Mouse (Mus musculus) embryonic facial prominence, embryonic 14.5 days (tissue): ENCODE measurements around the gene Abcc9. TPM values are rescaled to one million over a fixed set of nuclear protein-coding genes. Genes with fewer than 3 reads are reported as not detected.

Experiments used
- ATAC-seq: fragments of 200-750 bp; cut with Nextera tagmentation; 2 replicates; pipeline ENCODE4 v1.8.0; 2017; ENCODE audit warnings: low read depth, moderate number of reproducible peaks, moderate TSS enrichment
- DNase-seq: peaks from one replicate; pipeline ENCODE4 v3.0.0-alpha.2; 2015; ENCODE audit warnings: low spot score
- H3K27ac ChIP-seq: fragments of 300-500 bp; sonication (generic); replicated peaks from 2 replicates; pipeline ENCODE4 v1.5.1; 2014; ENCODE audit warnings: low read depth, mild to moderate bottlenecking, low read length, moderate library complexity
- H3K27me3 ChIP-seq: fragments of 300-500 bp; sonication (generic); replicated peaks from 2 replicates; pipeline ENCODE4 v1.6.1; 2014; ENCODE audit warnings: low read length; ENCODE audit not compliant: control insufficient read depth, insufficient read depth
- H3K36me3 ChIP-seq: fragments of 300-500 bp; sonication (generic); 2 replicates; pipeline ENCODE4 v1.6.1; 2014; ENCODE audit warnings: low read length, mixed read lengths; ENCODE audit not compliant: control insufficient read depth, insufficient read depth
- H3K4me1 ChIP-seq: fragments of 300-500 bp; sonication (generic); 2 replicates; pipeline ENCODE4 v1.6.1; 2014; ENCODE audit warnings: antibody characterized with exemption, low read length; ENCODE audit not compliant: control insufficient read depth, insufficient read depth
- H3K4me2 ChIP-seq: fragments of 300-500 bp; sonication (generic); 2 replicates; pipeline ENCODE4 v1.6.1; 2014; ENCODE audit warnings: low read depth, mild to moderate bottlenecking, low read length, moderate library complexity, mixed read lengths
- H3K4me3 ChIP-seq: fragments of 300-500 bp; sonication (generic); 2 replicates; pipeline ENCODE4 v1.5.1; 2014; ENCODE audit warnings: low read depth, mild to moderate bottlenecking, low read length
- H3K9ac ChIP-seq: fragments of 300-500 bp; sonication (generic); 2 replicates; pipeline ENCODE4 v1.6.1; 2014; ENCODE audit warnings: low read depth, mild to moderate bottlenecking, low read length, moderate library complexity, mixed read lengths
- H3K9me3 ChIP-seq: fragments of 300-500 bp; sonication (generic); 2 replicates; pipeline ENCODE4 v1.6.1; 2016; ENCODE audit warnings: low read length; ENCODE audit not compliant: control insufficient read depth
- WGBS: fragments of 180-500 bp; shearing (Covaris S2); extraction: QIAGEN DNeasy Blood & Tissue Kit; methylation state at CpG from one replicate; pipeline ENCODE4 v1.1.7; 2014; 5-methylcytosine and 5-hydroxymethylcytosine counted together
- polyA plus RNA-seq: library from polyadenylated mRNA; unstranded; fragments of >200 nt; fragmentation: Nextera tagmentation; extraction: Ambion mirVana; gene quantifications from 2 replicates; pipeline ENCODE4 v1.2.1, GENCODE M21; 2014

Abcc9 gene
- polyA plus RNA-seq, 1 experiment from 2014 or later: 7.7 TPM

GRCm38 (mm10) chr6:142558772-142559679, 143.1 kb downstream of the Abcc9 start:
- no peaks in the 10 kb centered on the region for H3K36me3 ChIP-seq
- 74% methylated on average over 10 of the region's 10 CpGs for WGBS
- H3K27me3 ChIP-seq: no peaks in the 10 kb centered on the region
- no peaks in the 10 kb centered on the region for H3K9me3 ChIP-seq
- no peak overlapping the region for H3K9ac ChIP-seq
- H3K4me1 ChIP-seq: no peaks in the 10 kb centered on the region
- no peak for DNase-seq
- no peak overlapping the region for H3K4me3 ChIP-seq
- H3K4me2 ChIP-seq: no peak overlapping the region
- H3K27ac ChIP-seq: no peak overlapping the region
- no peak for ATAC-seq

- Histone ChIP-seq H3K4me2 (no peak overlapping the region), H3K27ac (no peak overlapping the region), H3K4me1 (no peaks in the 10 kb centered on the region), H3K27me3 (no peaks in the 10 kb centered on the region), H3K36me3 (no peaks in the 10 kb centered on the region), H3K4me3 (no peak overlapping the region), H3K9me3 (no peaks in the 10 kb centered on the region), H3K9ac (no peak overlapping the region)
- ATAC-seq: no peak
- WGBS: 79% methylated on average over 10 of the region's 10 CpGs
- no peak for DNase-seq
Measured at GRCm38 (mm10) chr6:142558076-142558475, 144.0 kb downstream of the Abcc9 start.

GRCm38 (mm10) chr6:142555988-142556387, 146.1 kb downstream of the Abcc9 start:
- Histone ChIP-seq H3K27me3 (no peaks in the 10 kb centered on the region), H3K9me3 (no peaks in the 10 kb centered on the region), H3K27ac (no peak overlapping the region), H3K36me3 (no peaks in the 10 kb centered on the region), H3K4me2 (no peak overlapping the region), H3K4me3 (no peak overlapping the region), H3K9ac (no peak overlapping the region), H3K4me1 (no peaks in the 10 kb centered on the region)
- 60% methylated on average over 1 of the region's 1 CpGs for WGBS
- DNase-seq: no peak
- ATAC-seq: no peak

- WGBS: 80% methylated on average over 4 of the region's 4 CpGs
- ATAC-seq (no peak), DNase-seq (no peak)
- no peak overlapping the region for H3K4me2 ChIP-seq
- no peaks in the 10 kb centered on the region for H3K27me3 ChIP-seq
- no peak overlapping the region for H3K27ac ChIP-seq
- H3K4me3 ChIP-seq: no peak overlapping the region
- no peak overlapping the region for H3K9ac ChIP-seq
- no peaks in the 10 kb centered on the region for H3K9me3 ChIP-seq
- no peaks in the 10 kb centered on the region for H3K4me1 ChIP-seq
- H3K36me3 ChIP-seq: no peaks in the 10 kb centered on the region
Measured at GRCm38 (mm10) chr6:142551482-142551881, 150.6 kb downstream of the Abcc9 start.

- no peak overlapping the region for H3K27ac ChIP-seq
- no peak for ATAC-seq
- H3K4me2 ChIP-seq: no peak overlapping the region
- DNase-seq: peak; percentile 23
- 48% methylated on average over 4 of the region's 4 CpGs for WGBS
- no peak overlapping the region for H3K9ac ChIP-seq
- no peak overlapping the region for H3K4me3 ChIP-seq
- H3K9me3 ChIP-seq: no peaks in the 10 kb centered on the region
- no peaks in the 10 kb centered on the region for H3K4me1 ChIP-seq
- H3K36me3 ChIP-seq: no peaks in the 10 kb centered on the region
- H3K27me3 ChIP-seq: no peaks in the 10 kb centered on the region
Measured at GRCm38 (mm10) chr6:142550871-142551270, 151.2 kb downstream of the Abcc9 start.

- Histone ChIP-seq H3K4me2 (no peak overlapping the region), H3K27me3 (no peaks in the 10 kb centered on the region), H3K36me3 (no peaks in the 10 kb centered on the region), H3K9me3 (no peaks in the 10 kb centered on the region), H3K27ac (no peak overlapping the region), H3K4me3 (no peak overlapping the region), H3K4me1 (no peaks in the 10 kb centered on the region), H3K9ac (no peak overlapping the region)
- WGBS: 79% methylated on average over 2 of the region's 2 CpGs
- no peak for ATAC-seq
- no peak for DNase-seq
Measured at GRCm38 (mm10) chr6:142548377-142548776, 153.7 kb downstream of the Abcc9 start.

GRCm38 (mm10) chr6:142545132-142545531, 157.0 kb downstream of the Abcc9 start:
- no peaks in the 10 kb centered on the region for H3K9me3 ChIP-seq
- no peaks in the 10 kb centered on the region for H3K36me3 ChIP-seq
- 47% methylated on average over 14 of the region's 14 CpGs for WGBS
- H3K4me1 ChIP-seq: no peaks in the 10 kb centered on the region
- no peak overlapping the region for H3K27ac ChIP-seq
- peak overlapping the region; percentile 42 for H3K4me2 ChIP-seq
- H3K27me3 ChIP-seq: no peaks in the 10 kb centered on the region
- peak; percentile 63; the same call in 1 of the 2 replicates for ATAC-seq
- H3K9ac ChIP-seq: no peak overlapping the region
- DNase-seq: peak; percentile 70
- H3K4me3 ChIP-seq: 0 out of 2 replicates have a peak overlapping the region, but pooled peaks have one; percentile 2

GRCm38 (mm10) chr6:142543648-142544047, 158.5 kb downstream of the Abcc9 start:
- Histone ChIP-seq H3K36me3 (no peaks in the 10 kb centered on the region), H3K4me1 (no peaks in the 10 kb centered on the region), H3K9me3 (no peaks in the 10 kb centered on the region), H3K9ac (no peak overlapping the region), H3K4me2 (no peak overlapping the region), H3K27me3 (no peaks in the 10 kb centered on the region), H3K4me3 (no peak overlapping the region), H3K27ac (no peak overlapping the region)
- DNase-seq: peak; percentile 44
- 69% methylated on average over 4 of the region's 4 CpGs for WGBS
- no peak for ATAC-seq

- DNase-seq (no peak), ATAC-seq (no peak)
Measured at GRCm38 (mm10) chr6:142542800-142543175, 159.3 kb downstream of the Abcc9 start.

More at GRCm38 (mm10) chr6:142542800-142543175, 159.3 kb downstream of the Abcc9 start:
- 70% methylated on average over 6 of the region's 6 CpGs for WGBS
- H3K4me2 ChIP-seq: no peak overlapping the region
- no peak overlapping the region for H3K4me3 ChIP-seq
- H3K4me1 ChIP-seq: no peaks in the 10 kb centered on the region
- no peak overlapping the region for H3K27ac ChIP-seq
- H3K9ac ChIP-seq: no peak overlapping the region
- no peaks in the 10 kb centered on the region for H3K9me3 ChIP-seq
- H3K36me3 ChIP-seq: no peaks in the 10 kb centered on the region
- no peaks in the 10 kb centered on the region for H3K27me3 ChIP-seq
